Mouse (Mus musculus) layer of hippocampus, adult 6 months (tissue): Measurements from ENCODE around the gene Olfr1102. TPM values are rescaled to one million over a fixed set of nuclear protein-coding genes. Genes with fewer than 3 reads are reported as not detected.

Source experiments
- long read RNA-seq, 2 experiments: library from polyadenylated mRNA; unstranded; transcript quantifications; one replicate each; pipeline ENCODE4 v2.0.0; 2019 to 2020
- polyA plus RNA-seq: library from polyadenylated mRNA; unstranded; fragments of <200 nt; fragmentation: Nextera tagmentation; gene quantifications from 2 replicates; pipeline ENCODE4 v1.2.3, GENCODE M21; 2021

Olfr1102 gene
- polyA plus RNA-seq: not detected in 2 replicates
- long read RNA-seq, experiment 1: 0 reads
- long read RNA-seq, experiment 2: 0 reads

DNA sequence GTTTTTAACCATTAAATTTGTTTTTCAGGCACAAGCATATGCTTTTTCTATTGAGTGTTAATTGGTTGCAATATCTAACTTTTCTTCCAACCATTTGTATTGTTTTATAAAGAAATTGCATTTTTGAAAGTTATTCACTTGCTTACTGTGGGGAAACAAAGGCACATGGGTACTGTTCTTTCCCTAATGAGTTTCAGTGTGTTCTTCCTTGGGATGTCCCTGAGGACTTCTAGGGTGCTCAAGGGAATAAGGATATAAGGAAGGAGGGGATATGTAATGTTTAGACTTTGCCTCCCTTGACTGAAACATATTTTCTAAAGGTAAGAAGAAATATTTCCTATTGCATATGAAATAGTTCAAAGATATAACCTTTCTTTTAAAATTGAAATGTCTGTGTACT, at the start of gene Olfr1102:
Gene Olfr1102 (plus strand): TSS at position 301 of the 400 bp plus-strand sequence.

DNA sequence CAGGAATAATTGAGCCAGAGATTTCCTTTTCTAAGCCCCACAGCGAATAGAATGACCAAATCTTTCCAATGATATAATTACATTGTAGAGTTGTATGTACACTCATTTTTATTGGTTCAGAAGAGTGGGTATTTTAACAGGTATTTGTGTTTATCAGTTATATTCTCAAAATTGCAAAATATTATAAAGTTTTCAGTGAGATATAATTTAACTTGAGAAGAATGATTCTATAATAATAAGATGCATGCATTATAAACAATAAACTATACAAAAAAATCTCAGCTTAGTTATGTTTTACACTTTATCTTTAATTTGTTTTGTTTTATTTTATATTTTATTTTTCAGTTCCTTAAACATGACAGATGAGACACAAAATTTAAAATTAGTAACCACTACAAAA, 37.6 kb upstream of the Olfr1102 start, which contains the start of gene Olfr1099:
Gene Olfr1099 (minus strand): TSS at position 101 of the 400 bp plus-strand sequence.

DNA sequence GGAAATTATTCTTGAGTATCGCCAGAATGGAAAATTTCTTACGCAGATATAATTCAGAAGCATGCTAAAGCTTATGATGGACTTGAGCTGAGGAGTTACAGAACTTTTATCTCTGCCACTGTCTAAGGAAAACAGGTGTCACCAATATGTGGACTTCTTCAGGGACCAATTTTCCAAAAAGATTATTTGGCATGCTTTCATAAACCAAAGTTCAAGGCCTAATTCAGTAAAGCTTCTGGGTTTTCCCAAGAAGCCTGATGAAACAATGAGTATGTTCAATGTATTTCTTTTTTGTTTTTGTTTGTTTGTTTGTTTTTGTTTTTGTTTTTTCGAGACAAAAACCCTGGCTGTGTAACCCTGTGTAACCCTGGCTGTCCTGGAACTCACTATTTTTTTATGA, 18.3 kb upstream of the Olfr1102 start, which contains the start of gene Olfr1100:
Gene Olfr1100 (minus strand): TSS at position 101 of the 400 bp plus-strand sequence.

DNA sequence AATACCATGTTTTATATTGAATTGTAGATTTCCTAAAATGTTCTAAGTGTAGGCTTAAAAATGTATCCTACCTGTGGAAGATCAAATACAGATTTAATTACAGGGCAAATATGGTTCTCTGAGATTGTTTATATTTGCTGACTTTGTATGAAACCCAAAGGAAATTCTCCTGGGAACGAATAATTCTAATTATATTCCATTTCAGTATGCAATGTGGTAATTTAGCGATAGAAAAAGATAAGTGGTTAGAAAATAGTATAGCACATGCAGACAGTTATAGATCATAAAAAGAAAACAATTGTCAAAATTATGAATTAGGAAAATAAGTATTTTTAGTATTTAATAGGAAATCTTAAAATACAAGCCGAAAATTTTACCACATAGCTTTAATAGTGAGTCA, 7.1 kb upstream of the Olfr1102 start, which contains the start of gene Olfr1101:
Gene Olfr1101 (minus strand): TSS at position 101 of the 400 bp plus-strand sequence.

DNA sequence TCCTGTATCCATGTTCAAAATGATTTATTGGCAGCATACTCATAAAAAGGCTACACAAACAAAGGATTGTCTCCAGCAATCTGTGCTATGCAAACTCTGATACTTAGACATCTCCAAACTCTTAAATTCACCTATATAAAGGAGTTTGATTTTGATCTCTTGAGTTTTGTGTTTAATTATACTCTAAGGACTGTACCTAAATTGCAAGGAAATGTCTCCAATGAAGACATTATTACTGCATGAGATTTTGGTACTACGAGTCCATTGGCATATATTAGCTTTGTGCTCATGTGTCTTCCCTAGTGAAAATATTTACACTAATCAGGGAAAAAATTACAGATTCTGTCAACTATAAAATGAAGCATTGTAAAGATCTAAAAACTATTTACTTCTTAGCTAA, 28.8 kb downstream of the Olfr1102 start, which contains the start of gene Olfr1104:
Gene Olfr1104 (minus strand): TSS at position 101 of the 400 bp plus-strand sequence.

DNA sequence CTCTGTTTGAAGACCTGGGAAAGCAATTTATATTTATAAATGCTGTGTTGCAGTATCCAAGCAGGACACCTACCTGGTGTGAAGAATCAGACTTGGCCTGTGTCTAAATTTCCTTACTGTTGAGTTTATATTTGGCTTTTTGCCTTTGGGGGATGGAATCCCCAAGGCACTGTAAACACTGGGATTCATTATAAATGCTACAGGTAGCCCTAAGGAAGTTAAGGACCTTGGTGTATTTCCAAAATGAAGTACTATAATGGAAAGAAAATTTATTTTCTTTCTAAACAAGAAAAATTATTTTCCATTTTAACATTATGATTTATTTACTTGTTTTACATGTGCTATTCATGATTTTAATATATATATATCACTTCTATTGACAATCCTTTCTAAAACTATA, 38.2 kb downstream of the Olfr1102 start, which contains the start of gene Olfr1105:
Gene Olfr1105 (minus strand): TSS at position 101 of the 400 bp plus-strand sequence.

DNA sequence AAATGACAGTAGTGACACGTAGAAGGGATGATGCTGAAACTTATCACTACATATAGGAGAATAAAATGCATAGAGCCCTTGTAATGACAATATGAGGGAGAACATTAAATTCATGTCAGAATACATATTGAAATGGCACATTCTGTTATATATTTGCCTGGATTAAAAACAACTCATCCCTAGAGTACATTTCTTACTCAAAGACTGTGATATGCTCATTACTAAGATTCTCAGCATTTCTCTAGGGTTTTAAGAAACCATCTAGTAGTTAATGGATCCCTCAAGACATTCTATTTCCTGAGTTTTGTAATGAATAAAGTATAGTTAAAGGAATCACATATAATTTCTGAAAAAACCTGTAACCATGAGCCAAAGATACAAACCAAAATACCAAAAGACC, 54.0 kb downstream of the Olfr1102 start, which contains the start of gene Olfr1106:
Gene Olfr1106 (minus strand): TSS at position 101 of the 400 bp plus-strand sequence.

Other genes with a start within 250 kb of the Olfr1102 start
- not detected in 2 replicates for gene Olfr1090, start 239.4 kb upstream of the Olfr1102 start, polyA plus RNA-seq
- gene Olfr1093, start 215.9 kb upstream of the Olfr1102 start, polyA plus RNA-seq: not detected in 2 replicates
- gene Olfr141, start 188.4 kb upstream of the Olfr1102 start, polyA plus RNA-seq: not detected in 2 replicates
- not detected in 2 replicates for gene Olfr1094, start 173.7 kb upstream of the Olfr1102 start, polyA plus RNA-seq
- gene Olfr1095, start 146.7 kb upstream of the Olfr1102 start, polyA plus RNA-seq: not detected in 2 replicates
- gene Gm13723, start 123.6 kb upstream of the Olfr1102 start, polyA plus RNA-seq: not detected in 2 replicates
- gene Olfr1097, start 106.2 kb upstream of the Olfr1102 start, polyA plus RNA-seq: not detected in 2 replicates
- gene Olfr1098, start 73.9 kb upstream of the Olfr1102 start, polyA plus RNA-seq: not detected in 2 replicates
- not detected in 2 replicates for gene Olfr1099, start 37.7 kb upstream of the Olfr1102 start, polyA plus RNA-seq
- gene Olfr1100, start 18.4 kb upstream of the Olfr1102 start, polyA plus RNA-seq: not detected in 2 replicates
- gene Olfr1101, start 7.2 kb upstream of the Olfr1102 start, polyA plus RNA-seq: not detected in 2 replicates
- gene Olfr1104, start 28.7 kb downstream of the Olfr1102 start, polyA plus RNA-seq: not detected in 2 replicates
- not detected in 2 replicates for gene Olfr1105, start 38.1 kb downstream of the Olfr1102 start, polyA plus RNA-seq
- gene Olfr1106, start 53.9 kb downstream of the Olfr1102 start, polyA plus RNA-seq: not detected in 2 replicates
- not detected in 2 replicates for gene Olfr1107, start 77.4 kb downstream of the Olfr1102 start, polyA plus RNA-seq
- gene Olfr1109, start 97.6 kb downstream of the Olfr1102 start, polyA plus RNA-seq: not detected in 2 replicates
- gene Olfr259, start 116.2 kb downstream of the Olfr1102 start, polyA plus RNA-seq: not detected in 2 replicates
- gene Olfr1110, start 141.9 kb downstream of the Olfr1102 start, polyA plus RNA-seq: not detected in 2 replicates
- not detected in 2 replicates for gene Olfr1111, start 154.2 kb downstream of the Olfr1102 start, polyA plus RNA-seq
- gene Olfr1112, start 189.4 kb downstream of the Olfr1102 start, polyA plus RNA-seq: not detected in 2 replicates
- not detected in 2 replicates for gene Olfr1113, start 210.6 kb downstream of the Olfr1102 start, polyA plus RNA-seq
- not detected in 2 replicates for gene Olfr1115, start 249.6 kb downstream of the Olfr1102 start, polyA plus RNA-seq